8 mouse cellular contexts compared by ENCODE assay signal in genomic region chr8:84823653-84824052, GRCm38 (mm10). TPM values are rescaled to one million over a fixed set of nuclear protein-coding genes. Genes with fewer than 3 reads are reported as not detected.
DNase-seq lines count a peak whose midpoint lies in the region; ATAC-seq lines count a peak whose summit lies in the region.

No protein-coding gene starts in this region.

- H3K4me3 ChIP-seq in kidney, embryonic 14.5 days (ENCODE audit: low read length) = no peak overlapping the region; the same call in 1 of the 2 replicates
- H3K4me3 ChIP-seq in lung, embryonic 16.5 days (ENCODE audit: low read length) = no peak overlapping the region

- no peaks in the 10 kb centered on the region for H3K27me3 ChIP-seq in kidney, embryonic 14.5 days (ENCODE audit: control insufficient read depth, insufficient read depth, low read length)
- H3K27me3 ChIP-seq in lung, embryonic 16.5 days (ENCODE audit: control insufficient read depth, insufficient read depth, low read depth, low read length) = no peaks in the 10 kb centered on the region

- H3K4me2 ChIP-seq in kidney, embryonic 14.5 days (replicated peaks; ENCODE audit: low read depth, low read length) = peak overlapping the region; percentile 40; the same call in 1 of the 2 replicates
- peak overlapping the region; percentile 39; the same call in 1 of the 2 replicates for H3K4me2 ChIP-seq in lung, embryonic 16.5 days (ENCODE audit: low read depth, low read length)

- H3K27ac ChIP-seq in kidney, embryonic 14.5 days (ENCODE audit: low read depth, low read length) = no peak overlapping the region
- H3K27ac ChIP-seq in lung, embryonic 16.5 days (ENCODE audit: low read length) = no peak overlapping the region

- peak overlapping the region; percentile 23; the same call in 1 of the 2 replicates for H3K9ac ChIP-seq in kidney, embryonic 14.5 days (ENCODE audit: low read depth, low read length)
- H3K9ac ChIP-seq in lung, embryonic 16.5 days (ENCODE audit: low read length) = no peak overlapping the region

- no peaks in the 10 kb centered on the region for H3K36me3 ChIP-seq in kidney, embryonic 14.5 days (ENCODE audit: control insufficient read depth, insufficient read depth, low read length)
- H3K36me3 ChIP-seq in lung, embryonic 16.5 days (ENCODE audit: control insufficient read depth, insufficient read depth, low read length) = no peaks in the 10 kb centered on the region

- DNase-seq in 3134 (ENCODE audit: extremely low read depth, insufficient read length, low spot score) = peak; percentile 79
- peak; percentile 48 to 58 for DNase-seq in CD8-positive naive resting alpha-beta T cell, adult 2 months (ENCODE audit: low read depth in 2 of 2, low spot score in 2 of 2)
- DNase-seq in cerebellum, adult 9-10 months = peak; percentile 61
- DNase-seq in forelimb bud, embryonic 11.5 days (ENCODE audit: low read depth, low spot score) = peak; percentile 76
- DNase-seq in retina, embryonic 14.5 days (ENCODE audit: low spot score) = peak; percentile 87
- no peak for DNase-seq in ovary, postnatal 14 days (ENCODE audit: low spot score)

- H3K9me3 ChIP-seq in kidney, embryonic 14.5 days (ENCODE audit: control insufficient read depth, low read length) = no peaks in the 10 kb centered on the region
- H3K9me3 ChIP-seq in lung, embryonic 16.5 days (ENCODE audit: control insufficient read depth, low read length) = no peaks in the 10 kb centered on the region

- 2% methylated on average over 18 of the region's 18 CpGs for WGBS in kidney, embryonic 14.5 days
- WGBS in lung, embryonic 16.5 days = under 1% methylated on average over 18 of the region's 18 CpGs

- H3K4me1 ChIP-seq in kidney, embryonic 14.5 days (ENCODE audit: control insufficient read depth, insufficient read depth, low read length) = no peaks in the 10 kb centered on the region
- H3K4me1 ChIP-seq in lung, embryonic 16.5 days (replicated peaks; ENCODE audit: control insufficient read depth, insufficient read depth, low read length) = no peaks in the 10 kb centered on the region

- ATAC-seq in kidney, embryonic 14.5 days (ENCODE audit: low FRiP score, low TSS enrichment) = peak; percentile 89
- ATAC-seq in lung, embryonic 16.5 days (ENCODE audit: low read depth) = peak; percentile 83

RNA-seq across cellular contexts. Expression of gene Dand5, which starts 1.0 kb away (rescaled TPM):
- 5.9 and 6.0 TPM in 2 replicates for polyA plus RNA-seq in kidney, embryonic 14.5 days (2014; fragmentation: Nextera tagmentation; extraction: Ambion mirVana)
- polyA plus RNA-seq in lung, embryonic 16.5 days (2015; fragmentation: Nextera tagmentation; extraction: Ambion mirVana) = 6.3 and 6.5 TPM in 2 replicates

RNA-seq across cellular contexts. Expression of gene Gadd45gip1, which starts 7.7 kb away (rescaled TPM):
- polyA plus RNA-seq in kidney, embryonic 14.5 days (2014; fragmentation: Nextera tagmentation; extraction: Ambion mirVana) = 49.2 and 54.2 TPM in 2 replicates
- polyA plus RNA-seq in lung, embryonic 16.5 days (2015; fragmentation: Nextera tagmentation; extraction: Ambion mirVana) = 38.6 and 43.0 TPM in 2 replicates

RNA-seq across cellular contexts. Expression of gene Rad23a, which starts 16.8 kb away (rescaled TPM):
- polyA plus RNA-seq in kidney, embryonic 14.5 days (2014; fragmentation: Nextera tagmentation; extraction: Ambion mirVana) = 124 and 125 TPM in 2 replicates
- polyA plus RNA-seq in lung, embryonic 16.5 days (2015; fragmentation: Nextera tagmentation; extraction: Ambion mirVana) = 110 and 120 TPM in 2 replicates

RNA-seq across cellular contexts. Expression of gene Calr, which starts 23.1 kb away (rescaled TPM):
- polyA plus RNA-seq in kidney, embryonic 14.5 days (2014; fragmentation: Nextera tagmentation; extraction: Ambion mirVana) = 758 and 944 TPM in 2 replicates
- 980 and 996 TPM in 2 replicates for polyA plus RNA-seq in lung, embryonic 16.5 days (2015; fragmentation: Nextera tagmentation; extraction: Ambion mirVana)

RNA-seq across cellular contexts. Expression of gene Nfix, which starts 23.5 kb away (rescaled TPM):
- polyA plus RNA-seq in kidney, embryonic 14.5 days (2014; fragmentation: Nextera tagmentation; extraction: Ambion mirVana) = 9.4 and 10.9 TPM in 2 replicates
- 43.9 and 44.6 TPM in 2 replicates for polyA plus RNA-seq in lung, embryonic 16.5 days (2015; fragmentation: Nextera tagmentation; extraction: Ambion mirVana)
